Mouse (Mus musculus) liver, embryonic 14.5 days (tissue): Measurements from ENCODE around the gene Rngtt.

Source experiments
- CTCF ChIP-seq: IDR thresholded peaks from 2 replicates; pipeline ENCODE4 v1.5.1; 2016; ENCODE audit warnings: antibody characterized with exemption, low read depth, control low read depth
- EP300 ChIP-seq: IDR thresholded peaks from 2 replicates; pipeline ENCODE4 v1.6.1; 2016; ENCODE audit warnings: antibody characterized with exemption, low read depth

DNA sequence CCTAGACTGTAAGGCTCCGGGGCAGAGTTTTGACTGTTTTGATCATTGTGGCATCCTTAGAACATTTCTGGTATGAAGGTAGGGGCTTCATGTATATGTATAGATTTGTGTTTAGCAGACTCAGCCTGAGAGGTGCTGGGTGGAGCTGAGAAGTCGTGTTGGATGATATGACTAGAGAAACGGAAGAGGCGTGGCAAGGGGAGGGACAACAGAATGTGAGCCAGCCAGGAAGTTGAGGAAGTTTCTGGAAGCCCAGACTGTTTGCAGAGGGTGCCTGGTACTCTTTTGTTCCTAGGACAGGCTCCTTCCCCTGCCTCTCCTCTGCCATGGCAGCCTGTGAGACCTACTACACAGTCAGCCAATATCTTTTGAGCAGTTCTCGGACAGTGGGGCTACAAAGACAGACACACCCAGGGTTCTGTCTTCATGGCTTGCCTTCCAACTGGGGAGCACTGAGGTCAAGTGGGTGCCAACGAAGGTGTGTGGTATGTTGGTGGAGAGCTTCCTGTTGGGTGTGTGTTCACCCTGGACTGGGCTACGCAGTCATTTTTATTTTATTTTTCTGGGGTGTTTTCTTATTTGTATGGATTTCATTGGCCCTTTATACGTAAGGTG, 237.3 kb downstream of the Rngtt start:
- TF ChIP-seq CTCF (no peak), EP300 (no peak)
